Mouse (Mus musculus) liver, adult 2 months (tissue): ENCODE data around the gene Gramd4. TPM values are rescaled to one million over a fixed set of nuclear protein-coding genes. Genes with fewer than 3 reads are reported as not detected.

Experiments
- DNase-seq: peaks from one replicate; pipeline ENCODE4 v3.0.0-alpha.2; 2011; ENCODE audit warnings: low read depth, low spot score; ENCODE audit errors: extremely low read depth
- H3K27ac ChIP-seq: fragments of 200-500 bp; replicated peaks from 2 replicates; pipeline ENCODE4 v1.5.1; 2012; ENCODE audit warnings: low read depth, mild to moderate bottlenecking, control low read depth, inconsistent platforms, low read length; ENCODE audit not compliant: insufficient read depth
- H3K27me3 ChIP-seq: fragments of 200-500 bp; 2 replicates; pipeline ENCODE4 v1.6.1; 2012; ENCODE audit warnings: mild to moderate bottlenecking, moderate library complexity, low read length, inconsistent platforms; ENCODE audit not compliant: control insufficient read depth, insufficient read depth
- H3K36me3 ChIP-seq: fragments of 200-500 bp; 2 replicates; pipeline ENCODE4 v1.6.1; 2012; ENCODE audit warnings: low read length, inconsistent platforms; ENCODE audit not compliant: control insufficient read depth, insufficient read depth
- H3K4me1 ChIP-seq: fragments of 200-500 bp; 2 replicates; pipeline ENCODE4 v1.6.1; 2011; ENCODE audit warnings: low read length; ENCODE audit not compliant: control insufficient read depth, insufficient read depth
- H3K4me3 ChIP-seq: fragments of 200-500 bp; 2 replicates; pipeline ENCODE4 v1.5.1; 2011; ENCODE audit warnings: low read depth, mild to moderate bottlenecking, control low read depth, low read length, moderate library complexity; ENCODE audit not compliant: insufficient read depth
- H3K79me2 ChIP-seq: fragments of 200-500 bp; 2 replicates; pipeline ENCODE4 v1.6.1; 2012; ENCODE audit warnings: inconsistent platforms, mild to moderate bottlenecking, low read length, moderate library complexity; ENCODE audit not compliant: control insufficient read depth, insufficient read depth
- H3K9ac ChIP-seq: fragments of 200-500 bp; 2 replicates; pipeline ENCODE4 v1.6.1; 2012; ENCODE audit warnings: low read depth, mild to moderate bottlenecking, control low read depth, inconsistent platforms, low read length
- CTCF ChIP-seq: fragments of 200-500 bp; IDR thresholded peaks from 2 replicates; pipeline ENCODE4 v1.5.1; 2011; ENCODE audit warnings: low read depth, low read length, control low read depth
- POLR2A ChIP-seq: fragments of 200-500 bp; IDR thresholded peaks from 2 replicates; pipeline ENCODE4 v1.6.1; 2011; ENCODE audit warnings: low read length, control low read depth; ENCODE audit not compliant: insufficient read depth; ENCODE audit errors: extremely low read depth
- WGBS: fragments of 180-500 bp; shearing (Covaris S2); methylation state at CpG from one replicate; pipeline ENCODE4 v1.1.7; 2018; 5-methylcytosine and 5-hydroxymethylcytosine counted together
- polyA plus RNA-seq: library from polyadenylated mRNA; depleted of rRNA; stranded (reverse); fragments of >200 nt; gene quantifications from 2 replicates; pipeline ENCODE4 v1.2.3, GENCODE M21; 2012
- total RNA-seq: library from RNA; depleted of rRNA; stranded (reverse); fragments of >200 nt; gene quantifications from 2 replicates; pipeline ENCODE4 v1.2.3, GENCODE M21; 2014

Gene Gramd4
- total and polyA plus RNA-seq, 2 experiments, result 2.4 to 6.0 TPM

DNA sequence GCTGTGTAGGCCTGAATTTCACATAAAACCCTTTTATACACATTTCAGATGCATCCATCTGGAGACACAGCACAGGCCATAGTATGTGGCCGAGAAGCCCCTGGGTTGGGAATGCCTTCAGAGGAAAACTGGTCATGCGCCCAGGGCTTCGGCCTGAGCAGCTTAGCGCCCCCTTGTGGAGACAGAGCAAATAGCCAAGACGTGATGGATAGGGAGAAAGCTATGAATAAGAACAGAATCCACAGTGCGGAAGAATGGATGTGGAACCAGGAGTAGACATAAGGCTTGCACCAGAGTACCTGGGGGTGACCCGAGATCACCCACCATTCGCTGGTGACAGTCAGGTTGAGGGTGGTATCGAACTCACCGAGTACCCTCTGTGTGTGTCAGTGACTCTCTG is 82.8 kb downstream of the Gramd4 start:
- WGBS, result 52% methylated on average over 10 of the region's 10 CpGs
- H3K4me1 ChIP-seq, result no peaks in the 10 kb centered on the region
- H3K27me3 ChIP-seq, result no peaks in the 10 kb centered on the region
- no peak for TF ChIP-seq POLR2A
- peak; percentile 85 for TF ChIP-seq CTCF
- H3K36me3 ChIP-seq, result no peaks in the 10 kb centered on the region
- DNase-seq, result peak; percentile 20
- H3K27ac ChIP-seq, result no peak overlapping the region
- no peaks in the 10 kb centered on the region for H3K79me2 ChIP-seq
- no peak overlapping the region for H3K4me3 ChIP-seq
- H3K9ac ChIP-seq, result no peak overlapping the region

DNA sequence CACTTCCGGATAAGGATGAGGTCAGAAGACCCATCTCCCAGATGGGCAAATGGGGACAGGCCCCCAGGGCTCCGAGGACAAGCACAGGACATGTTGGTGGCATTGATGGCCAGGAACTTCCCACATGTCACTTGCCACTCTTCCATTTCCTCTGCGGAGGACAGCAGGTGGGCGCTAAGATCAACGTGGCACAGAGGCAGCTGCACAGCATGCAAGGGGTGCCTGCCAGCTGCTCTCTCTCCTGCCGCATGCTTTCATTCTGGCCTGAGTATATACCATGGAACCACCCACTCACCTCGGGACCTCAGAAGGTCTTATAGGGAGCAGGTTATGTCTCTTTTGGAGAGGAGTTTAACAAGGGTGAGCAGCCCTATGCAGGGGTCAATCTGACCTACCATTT is 87.1 kb downstream of the Gramd4 start:
- no peak overlapping the region for H3K9ac ChIP-seq

DNA sequence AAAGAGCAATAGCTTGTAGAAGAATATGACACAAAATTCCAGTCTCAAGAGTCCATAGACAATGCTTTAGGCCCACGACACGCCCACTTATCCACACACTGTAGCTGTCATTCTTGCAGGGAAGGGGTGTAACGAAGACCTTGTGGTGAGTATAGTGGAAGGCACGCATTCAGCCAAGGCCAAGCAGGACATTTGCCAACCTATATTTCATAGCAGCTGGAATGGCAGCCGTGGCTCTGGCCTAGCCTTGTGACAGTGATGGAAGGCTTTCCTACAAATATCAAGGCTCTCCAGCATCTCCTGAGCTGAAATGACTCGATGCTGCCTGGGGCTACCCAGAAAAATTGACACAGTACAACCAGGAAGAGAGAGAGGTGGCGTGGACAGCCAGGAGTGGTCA is 87.6 kb downstream of the Gramd4 start:
- H3K36me3 ChIP-seq, result no peaks in the 10 kb centered on the region

More for the DNA sequence above, 87.1 kb downstream of the Gramd4 start:
- DNase-seq, result no peak
- Histone ChIP-seq H3K79me2 (no peaks in the 10 kb centered on the region), H3K36me3 (no peaks in the 10 kb centered on the region), H3K27me3 (no peaks in the 10 kb centered on the region), H3K4me1 (no peaks in the 10 kb centered on the region), H3K27ac (no peak overlapping the region), H3K4me3 (no peak overlapping the region)
- TF ChIP-seq POLR2A (no peak), CTCF (no peak)
- WGBS, result 84% methylated on average over 7 of the region's 7 CpGs

DNA sequence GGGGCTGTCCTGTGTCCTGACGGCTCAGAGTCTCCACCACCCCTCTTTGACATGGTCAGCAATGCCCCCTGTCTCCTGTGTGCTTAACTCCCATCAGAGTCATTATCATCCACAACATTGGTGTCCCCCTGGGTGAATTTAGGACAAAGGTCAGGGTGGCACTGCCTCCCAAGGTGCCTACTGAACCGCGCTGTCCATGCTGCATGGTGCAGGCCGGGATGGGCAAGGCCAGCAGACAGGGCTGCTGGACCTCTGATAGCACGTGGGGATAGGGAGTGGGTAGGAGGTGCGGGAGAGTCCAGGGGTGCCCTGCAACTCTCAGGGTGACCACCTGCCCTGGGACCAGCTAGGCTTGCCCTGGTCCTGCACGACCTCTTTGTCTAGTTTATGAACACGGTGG is 89.4 kb downstream of the Gramd4 start:
- TF ChIP-seq CTCF, result no peak
- H3K27me3 ChIP-seq, result no peaks in the 10 kb centered on the region
- no peaks in the 10 kb centered on the region for H3K4me1 ChIP-seq
- 92% methylated on average over 8 of the region's 8 CpGs for WGBS
- H3K27ac ChIP-seq, result no peak overlapping the region
- no peak overlapping the region for H3K4me3 ChIP-seq
- H3K36me3 ChIP-seq, result no peaks in the 10 kb centered on the region
- no peaks in the 10 kb centered on the region for H3K79me2 ChIP-seq
- no peak overlapping the region for H3K9ac ChIP-seq
- no peak for DNase-seq

More for the DNA sequence above, 87.6 kb downstream of the Gramd4 start:
- H3K4me1 ChIP-seq, result no peaks in the 10 kb centered on the region
- H3K4me3 ChIP-seq, result no peak overlapping the region
- H3K27me3 ChIP-seq, result no peaks in the 10 kb centered on the region
- TF ChIP-seq POLR2A, result no peak
- no peak for TF ChIP-seq CTCF
- no peak overlapping the region for H3K27ac ChIP-seq
- H3K79me2 ChIP-seq, result no peaks in the 10 kb centered on the region
- no peak for DNase-seq
- no peak overlapping the region for H3K9ac ChIP-seq
- 93% methylated on average over 7 of the region's 7 CpGs for WGBS

DNA sequence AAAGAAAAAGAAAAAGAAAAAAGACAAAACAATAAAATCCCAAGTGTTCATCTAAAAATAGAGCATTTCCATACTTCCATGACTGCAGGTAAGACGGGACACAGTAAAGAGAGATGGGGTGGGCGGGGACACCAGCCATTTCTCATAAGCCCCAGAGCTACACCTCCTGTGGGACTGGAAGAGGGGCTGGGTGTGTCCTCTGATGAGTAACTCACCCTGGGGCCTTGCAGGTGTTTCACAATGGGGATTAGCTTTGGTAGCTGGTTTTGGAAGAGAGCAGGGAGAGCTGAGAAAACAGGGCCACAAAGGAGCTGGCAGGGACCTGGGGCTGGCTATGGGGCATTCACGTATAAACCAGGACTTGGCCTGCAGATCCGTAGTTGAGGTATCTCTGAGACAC is 93.1 kb downstream of the Gramd4 start:
- WGBS, result 91% methylated on average over 4 of the region's 4 CpGs
- Histone ChIP-seq H3K4me1 (no peaks in the 10 kb centered on the region), H3K79me2 (no peaks in the 10 kb centered on the region), H3K27me3 (no peaks in the 10 kb centered on the region), H3K36me3 (no peaks in the 10 kb centered on the region), H3K27ac (no peak overlapping the region), H3K9ac (no peak overlapping the region), H3K4me3 (no peak overlapping the region)
- no peak for DNase-seq
- no peak for TF ChIP-seq CTCF

DNA sequence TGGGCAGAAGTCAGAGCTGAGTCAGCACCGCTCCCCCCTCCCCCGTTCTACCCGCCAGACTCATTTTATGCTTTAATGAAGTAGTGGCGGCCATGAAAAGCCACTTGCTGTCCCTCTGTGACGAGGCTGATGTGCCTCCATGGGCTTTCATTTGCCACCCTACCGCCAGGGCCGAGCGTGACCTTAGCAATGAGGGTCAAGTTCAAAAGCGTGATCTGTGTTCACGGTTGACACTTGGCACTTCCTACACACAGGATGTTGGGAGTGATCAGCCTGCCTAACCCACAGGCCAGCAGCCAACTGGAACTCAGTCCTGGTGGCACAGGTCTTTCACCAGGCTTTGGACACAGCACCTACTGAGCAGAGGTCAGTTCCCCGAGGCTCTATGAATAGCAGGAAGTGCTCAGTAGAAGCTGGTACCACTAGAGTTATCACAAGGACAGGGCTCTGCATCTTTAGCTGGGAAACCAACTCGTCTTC is 96.0 kb downstream of the Gramd4 start:
- H3K9ac ChIP-seq, result no peak overlapping the region
- no peak overlapping the region for H3K27ac ChIP-seq
- 48% methylated on average over 12 of the region's 12 CpGs for WGBS

More for the DNA sequence above, 96.0 kb downstream of the Gramd4 start:
- no peaks in the 10 kb centered on the region for H3K79me2 ChIP-seq
- peak; percentile 27; the same call in 1 of the 2 replicates for TF ChIP-seq CTCF
- no peak for TF ChIP-seq POLR2A
- no peaks in the 10 kb centered on the region for H3K4me1 ChIP-seq
- no peaks in the 10 kb centered on the region for H3K36me3 ChIP-seq
- H3K4me3 ChIP-seq, result no peak overlapping the region
- H3K27me3 ChIP-seq, result no peaks in the 10 kb centered on the region
- DNase-seq, result peak; percentile 98
